Mouse (Mus musculus) ES-E14 (cell line): ENCODE data around the gene Map2k5. TPM values are rescaled to one million over a fixed set of nuclear protein-coding genes. Genes with fewer than 3 reads are reported as not detected.

Source experiments
- DNase-seq: peaks from one replicate; pipeline ENCODE4 v3.0.0-alpha.2; 2013; ENCODE audit warnings: low read depth, low spot score
- H3K27ac ChIP-seq: 2 replicates; pipeline ENCODE4 v1.5.1; 2012; ENCODE audit warnings: low read depth, mild to moderate bottlenecking, low read length, moderate library complexity, mixed read lengths; ENCODE audit not compliant: poor library complexity, insufficient read depth, severe bottlenecking
- H3K36me3 ChIP-seq: 2 replicates; pipeline ENCODE4 v1.6.1; 2012; ENCODE audit warnings: mild to moderate bottlenecking, low read length, moderate library complexity, mixed read lengths; ENCODE audit not compliant: control insufficient read depth, poor library complexity, insufficient read depth, severe bottlenecking
- H3K4me1 ChIP-seq, 2 experiments: fragments of 150-350 bp in 1 of 2; sonication (generic) in 1 of 2; 2 replicates each; pipeline ENCODE4 v1.6.1; 2012; ENCODE audit warnings: low read length in 2 of 2, mild to moderate bottlenecking in 1 of 2, mixed read lengths in 1 of 2; ENCODE audit not compliant: control insufficient read depth in 2 of 2, insufficient read depth in 2 of 2, poor library complexity in 1 of 2
- H3K4me3 ChIP-seq, 2 experiments: fragments of 150-350 bp in 1 of 2; sonication (generic) in 1 of 2; 2 replicates each; pipeline ENCODE4 v1.5.1; 2012; ENCODE audit warnings: low read length in 2 of 2, low read depth in 1 of 2, mild to moderate bottlenecking in 1 of 2, mixed read lengths in 1 of 2; ENCODE audit not compliant: insufficient read depth in 1 of 2, poor library complexity in 1 of 2, severe bottlenecking in 1 of 2
- H3K9ac ChIP-seq: 2 replicates; pipeline ENCODE4 v1.6.1; 2012; ENCODE audit warnings: low read depth, mild to moderate bottlenecking, low read length, mixed read lengths; ENCODE audit not compliant: poor library complexity, insufficient read depth, severe bottlenecking
- H3K9me3 ChIP-seq: fragments of 150-350 bp; sonication (generic); 2 replicates; pipeline ENCODE4 v1.6.1; 2012; ENCODE audit warnings: low read depth, mild to moderate bottlenecking, low read length; ENCODE audit not compliant: control insufficient read depth, insufficient read depth
- CHD2 ChIP-seq: IDR thresholded peaks from 2 replicates; pipeline ENCODE4 v1.6.1; 2014; ENCODE audit warnings: mild to moderate bottlenecking, low read depth, low read length, inconsistent platforms
- HCFC1 ChIP-seq: IDR thresholded peaks from 2 replicates; pipeline ENCODE4 v1.6.1; 2012; ENCODE audit warnings: low read length, inconsistent platforms, borderline replicate concordance; ENCODE audit not compliant: insufficient read depth
- MAFK ChIP-seq: IDR thresholded peaks from 2 replicates; pipeline ENCODE4 v1.6.1; 2014; ENCODE audit warnings: mild to moderate bottlenecking, low read depth, low read length, inconsistent platforms; ENCODE audit not compliant: insufficient read depth
- ZC3H11A ChIP-seq: IDR thresholded peaks from 2 replicates; pipeline ENCODE4 v1.6.1; 2012; ENCODE audit warnings: low read depth, mild to moderate bottlenecking, inconsistent platforms, low read length, borderline replicate concordance
- ZNF384 ChIP-seq: IDR thresholded peaks from 2 replicates; pipeline ENCODE4 v1.6.1; 2012; ENCODE audit warnings: low read depth, low read length, inconsistent platforms
- in situ Hi-C, 2 experiments: fragments of 600-800 bp; cut with MboI; formaldehyde crosslinking; loops; one replicate each; pipeline ENCODE4 v1.15.1; 2025; ENCODE audit warnings: low sequenced_read_pairs in 2 of 2, inconsistent platforms in 1 of 2; ENCODE audit not compliant: unreplicated experiment in 2 of 2
- total RNA-seq: library from RNA; depleted of rRNA; stranded (reverse); fragments of 300-350 nt; gene quantifications from 2 replicates; pipeline ENCODE4 v1.2.3, GENCODE M21; 2012

The Map2k5 gene
- total RNA-seq, 1 experiment, result 8.3 TPM

GRCm38 (mm10) chr9:63151072-63151870 is 226.4 kb downstream of the Map2k5 start:
- H3K9ac ChIP-seq, result no peak overlapping the region
- DNase-seq, result no peak
- in situ Hi-C loops, result no loop called here
- 0 out of 4 replicates have a peak overlapping the region, but pooled peaks of 1 of the 2 experiments have one; percentile 16 for H3K4me3 ChIP-seq
- no peaks in the 10 kb centered on the region for H3K36me3 ChIP-seq
- H3K9me3 ChIP-seq, result no peaks in the 10 kb centered on the region
- H3K27ac ChIP-seq, result no peak overlapping the region
- no peaks in the 10 kb centered on the region for H3K4me1 ChIP-seq
- no peak for TF ChIP-seq ZNF384
- no peak for TF ChIP-seq ZC3H11A
- no peak for TF ChIP-seq CHD2
- TF ChIP-seq MAFK, result no peak
- TF ChIP-seq HCFC1, result no peak

GRCm38 (mm10) chr9:63150086-63150800 is 227.5 kb downstream of the Map2k5 start:
- Histone ChIP-seq H3K27ac (no peak overlapping the region), H3K36me3 (no peaks in the 10 kb centered on the region), H3K9me3 (no peaks in the 10 kb centered on the region), H3K9ac (no peak overlapping the region), H3K4me3 (no peak overlapping the region), H3K4me1 (0 out of 4 replicates have a peak, but pooled peaks cover 0 to 3% of the 10 kb centered on the region in 2 experiments)
- no peak for DNase-seq
- in situ Hi-C loops, result no loop called here
- TF ChIP-seq HCFC1, result no peak

GRCm38 (mm10) chr9:63149372-63149766 is 228.3 kb downstream of the Map2k5 start:
- peaks cover 0 to 5% of the 10 kb centered on the region in 2 experiments; a peak in 1 of 4 replicates for H3K4me1 ChIP-seq
- H3K4me3 ChIP-seq, result peak overlapping the region in 1 of 2 experiments; percentile 58; a peak in 3 of 4 replicates
- no peak overlapping the region for H3K27ac ChIP-seq
- H3K9ac ChIP-seq, result no peak overlapping the region
- H3K36me3 ChIP-seq, result no peaks in the 10 kb centered on the region
- H3K9me3 ChIP-seq, result no peaks in the 10 kb centered on the region
- in situ Hi-C loops, result loop anchor here (10.0 to 25.0 kb wide), 2 partner anchors 688 to 1235 kb away; partner anchors contain the start of gene Megf11 (in 1 of the 2)
- no peak for DNase-seq
- TF ChIP-seq MAFK, result no peak
- no peak for TF ChIP-seq CHD2
- TF ChIP-seq ZC3H11A, result no peak
- no peak for TF ChIP-seq ZNF384
- no peak for TF ChIP-seq HCFC1

- no peak within 1 kb of the TSS for H3K27ac ChIP-seq
- H3K4me3 ChIP-seq, result peak within 1 kb of the TSS; percentile 38 to 58
- no peaks in the 10 kb centered on the region for H3K9me3 ChIP-seq
- no peaks in the 10 kb centered on the region for H3K36me3 ChIP-seq
- no peak within 1 kb of the TSS for H3K9ac ChIP-seq
- no peak for DNase-seq
- in situ Hi-C loops, result loop anchor here (10.0 to 25.0 kb wide), 2 partner anchors 689 to 1236 kb away; partner anchors contain the start of gene Megf11 (in 1 of the 2)
- H3K4me1 ChIP-seq, result peaks cover 0 to 5% of the 10 kb centered on the region in 2 experiments; a peak in 1 of 4 replicates
- no peak for TF ChIP-seq ZC3H11A
- TF ChIP-seq MAFK, result no peak
- TF ChIP-seq HCFC1, result no peak
- no peak for TF ChIP-seq ZNF384
- no peak for TF ChIP-seq CHD2
Measured at GRCm38 (mm10) chr9:63148410-63149371, 229.0 kb downstream of the Map2k5 start, which contains the start of gene Skor1. Skor1 (minus strand) TSS chr9:63148961.
